Mouse (Mus musculus): Measurements from ENCODE around the gene Rasal2. TPM values are rescaled to one million over a fixed set of nuclear protein-coding genes. Genes with fewer than 3 reads are reported as not detected.
"Not testable (repeated sequence)": the region's sequence is repeated elsewhere in the genome, so short reads cannot be mapped to it uniquely, and the experiment has no call there.

Gene Rasal2
- polyA plus RNA-seq, 1 experiment from 2014 or later = 5.4 TPM

- no peak for ATAC-seq
- H3K9me3 ChIP-seq = no peaks in the 10 kb centered on the region
- no peaks in the 10 kb centered on the region for H3K4me1 ChIP-seq (replicated peaks)
- no peak overlapping the region for H3K4me2 ChIP-seq (replicated peaks)
- H3K9ac ChIP-seq = no peak overlapping the region
- no peak overlapping the region for H3K4me3 ChIP-seq (replicated peaks)
- WGBS = 82% methylated on average over 3 of the region's 3 CpGs
- H3K27ac ChIP-seq = no peak overlapping the region
- H3K27me3 ChIP-seq (replicated peaks) = no peaks in the 10 kb centered on the region
- no peaks in the 10 kb centered on the region for H3K36me3 ChIP-seq
These were observed 164.3 kb downstream of the Rasal2 start for GRCm38 (mm10) chr1:157248112-157248511.

GRCm38 (mm10) chr1:157247341-157247740, 165.1 kb downstream of the Rasal2 start:
- Histone ChIP-seq H3K4me2 (replicated peaks) (no peak overlapping the region), H3K4me3 (replicated peaks) (no peak overlapping the region), H3K9me3 (no peaks in the 10 kb centered on the region), H3K27me3 (replicated peaks) (no peaks in the 10 kb centered on the region), H3K27ac (no peak overlapping the region), H3K36me3 (no peaks in the 10 kb centered on the region), H3K9ac (no peak overlapping the region), H3K4me1 (replicated peaks) (no peaks in the 10 kb centered on the region)
- WGBS = 82% methylated on average over 3 of the region's 3 CpGs
- ATAC-seq = no peak

GRCm38 (mm10) chr1:157246779-157247178, 165.6 kb downstream of the Rasal2 start:
- Histone ChIP-seq H3K4me2 (replicated peaks) (no peak overlapping the region), H3K4me3 (replicated peaks) (no peak overlapping the region), H3K27me3 (replicated peaks) (no peaks in the 10 kb centered on the region), H3K36me3 (no peaks in the 10 kb centered on the region), H3K27ac (no peak overlapping the region), H3K9me3 (no peaks in the 10 kb centered on the region), H3K9ac (no peak overlapping the region), H3K4me1 (replicated peaks) (no peaks in the 10 kb centered on the region)
- ATAC-seq = no peak
- WGBS = 76% methylated on average over 1 of the region's 1 CpGs

DNA sequence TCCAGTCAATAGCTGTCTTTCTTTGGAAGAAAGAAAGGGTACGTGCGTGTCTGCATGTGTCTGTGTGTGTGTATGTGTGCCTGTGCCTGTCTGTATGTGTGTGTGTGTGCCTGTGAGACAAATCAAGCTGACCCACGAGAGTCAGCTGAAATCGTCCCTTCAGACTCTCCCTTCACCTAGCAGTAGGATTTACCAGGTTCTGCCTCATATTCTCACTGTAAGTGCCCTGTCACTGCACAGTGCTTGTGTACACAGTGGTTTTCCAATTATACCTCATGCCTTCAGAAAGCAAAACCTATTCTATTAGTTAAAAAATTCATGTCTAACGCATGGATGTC, 168.0 kb downstream of the Rasal2 start:
- Histone ChIP-seq H3K9me3 (no peaks in the 10 kb centered on the region), H3K9ac (no peak overlapping the region), H3K36me3 (no peaks in the 10 kb centered on the region), H3K27me3 (replicated peaks) (no peaks in the 10 kb centered on the region), H3K4me2 (replicated peaks) (no peak overlapping the region), H3K4me1 (replicated peaks) (no peaks in the 10 kb centered on the region), H3K27ac (no peak overlapping the region), H3K4me3 (replicated peaks) (no peak overlapping the region)
- no peak for ATAC-seq
- 50% methylated on average over 5 of the region's 5 CpGs for WGBS

GRCm38 (mm10) chr1:157243576-157244452, 168.6 kb downstream of the Rasal2 start:
- no peak for ATAC-seq

GRCm38 (mm10) chr1:157239687-157240086, 172.7 kb downstream of the Rasal2 start:
- Histone ChIP-seq H3K27ac (no peak overlapping the region), H3K4me1 (replicated peaks) (no peaks in the 10 kb centered on the region), H3K4me3 (replicated peaks) (no peak overlapping the region), H3K9ac (no peak overlapping the region), H3K4me2 (replicated peaks) (no peak overlapping the region), H3K27me3 (replicated peaks) (no peaks in the 10 kb centered on the region), H3K36me3 (no peaks in the 10 kb centered on the region), H3K9me3 (no peaks in the 10 kb centered on the region)
- no peak for ATAC-seq
- WGBS = 91% methylated on average over 1 of the region's 1 CpGs

More at GRCm38 (mm10) chr1:157243576-157244452, 168.6 kb downstream of the Rasal2 start:
- Histone ChIP-seq H3K9me3 (no peaks in the 10 kb centered on the region), H3K27me3 (replicated peaks) (no peaks in the 10 kb centered on the region), H3K36me3 (no peaks in the 10 kb centered on the region), H3K4me3 (replicated peaks) (no peak overlapping the region), H3K4me1 (replicated peaks) (no peaks in the 10 kb centered on the region), H3K27ac (no peak overlapping the region), H3K4me2 (replicated peaks) (no peak overlapping the region), H3K9ac (no peak overlapping the region)
- WGBS = 63% methylated on average over 7 of the region's 7 CpGs

DNA sequence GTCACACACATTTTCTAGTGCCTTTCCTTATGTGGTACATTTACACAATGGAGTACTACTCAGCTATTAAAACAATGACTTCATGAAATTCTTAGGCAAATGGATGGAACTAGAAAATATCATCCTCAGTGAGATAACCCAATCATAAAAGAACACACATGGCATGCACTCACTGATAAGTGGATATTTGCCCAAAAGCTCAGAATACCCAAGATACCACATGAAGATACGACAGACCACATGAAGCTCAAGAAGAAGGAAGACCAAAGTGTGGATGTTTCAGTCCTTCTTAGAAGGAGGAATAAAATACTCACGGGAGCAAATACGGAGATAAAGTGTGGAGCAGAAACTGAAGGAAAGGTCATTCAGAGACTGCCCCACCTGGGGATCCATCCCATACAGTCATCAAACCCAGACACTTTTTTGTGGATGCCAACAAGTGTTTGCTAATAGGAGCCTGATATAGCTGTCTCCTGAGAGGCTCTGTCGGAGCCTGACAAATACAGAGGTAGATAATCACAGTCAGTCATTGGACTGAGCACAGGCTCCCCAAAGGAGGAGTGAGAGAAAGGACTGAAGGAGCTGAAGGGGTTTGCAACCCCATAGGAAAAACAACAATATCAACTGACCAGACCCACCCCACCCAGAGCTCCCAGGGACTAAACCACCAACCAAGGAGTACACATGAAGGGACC, 175.6 kb downstream of the Rasal2 start:
- H3K36me3 ChIP-seq; H3K27me3 ChIP-seq (replicated peaks); H3K4me2 ChIP-seq (replicated peaks); H3K27ac ChIP-seq; ATAC-seq; H3K4me1 ChIP-seq (replicated peaks); H3K9me3 ChIP-seq; H3K9ac ChIP-seq; H3K4me3 ChIP-seq (replicated peaks): not testable (repeated sequence)
- 94% methylated on average over 4 of the region's 4 CpGs for WGBS

DNA sequence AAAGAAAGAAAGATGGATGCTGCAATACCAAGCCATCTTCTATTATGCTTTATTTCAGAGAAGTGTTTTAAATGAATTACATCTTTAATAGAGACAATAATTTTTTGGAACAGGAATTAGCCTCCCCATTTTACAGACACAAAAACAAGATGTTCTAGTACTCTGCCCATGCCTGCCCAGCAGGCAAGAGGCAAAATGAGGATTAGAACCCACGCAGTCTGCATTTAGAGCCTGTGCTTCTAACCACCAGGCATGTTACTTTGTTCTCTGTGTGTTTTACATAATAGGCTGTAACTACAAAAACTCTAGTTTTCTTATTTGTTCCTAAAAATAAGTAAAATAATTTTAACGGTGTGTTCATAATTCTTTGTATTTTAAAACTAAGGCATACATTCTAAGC, 178.9 kb downstream of the Rasal2 start:
- ATAC-seq = no peak
- Histone ChIP-seq H3K9me3 (no peaks in the 10 kb centered on the region), H3K27me3 (replicated peaks) (no peaks in the 10 kb centered on the region), H3K27ac (no peak overlapping the region), H3K36me3 (no peaks in the 10 kb centered on the region), H3K4me3 (replicated peaks) (no peak overlapping the region), H3K9ac (no peak overlapping the region), H3K4me2 (replicated peaks) (no peak overlapping the region), H3K4me1 (replicated peaks) (no peaks in the 10 kb centered on the region)
- WGBS = 83% methylated on average over 2 of the region's 2 CpGs

GRCm38 (mm10) chr1:157232372-157232771, 180.0 kb downstream of the Rasal2 start:
- WGBS = 62% methylated on average over 4 of the region's 4 CpGs
- Histone ChIP-seq H3K9ac (no peak overlapping the region), H3K9me3 (no peaks in the 10 kb centered on the region), H3K27ac (no peak overlapping the region), H3K27me3 (replicated peaks) (no peaks in the 10 kb centered on the region), H3K36me3 (no peaks in the 10 kb centered on the region), H3K4me2 (replicated peaks) (no peak overlapping the region), H3K4me1 (replicated peaks) (no peaks in the 10 kb centered on the region), H3K4me3 (replicated peaks) (no peak overlapping the region)
- no peak for ATAC-seq

GRCm38 (mm10) chr1:157231016-157231415, 181.4 kb downstream of the Rasal2 start:
- WGBS = 20% methylated on average over 8 of the region's 8 CpGs
- no peak overlapping the region for H3K4me2 ChIP-seq (replicated peaks)
- no peak overlapping the region for H3K27ac ChIP-seq
- no peaks in the 10 kb centered on the region for H3K36me3 ChIP-seq
- no peaks in the 10 kb centered on the region for H3K4me1 ChIP-seq (replicated peaks)
- H3K9me3 ChIP-seq = no peaks in the 10 kb centered on the region
- no peaks in the 10 kb centered on the region for H3K27me3 ChIP-seq (replicated peaks)
- H3K4me3 ChIP-seq (replicated peaks) = no peak overlapping the region
- ATAC-seq = no peak
- no peak overlapping the region for H3K9ac ChIP-seq

DNA sequence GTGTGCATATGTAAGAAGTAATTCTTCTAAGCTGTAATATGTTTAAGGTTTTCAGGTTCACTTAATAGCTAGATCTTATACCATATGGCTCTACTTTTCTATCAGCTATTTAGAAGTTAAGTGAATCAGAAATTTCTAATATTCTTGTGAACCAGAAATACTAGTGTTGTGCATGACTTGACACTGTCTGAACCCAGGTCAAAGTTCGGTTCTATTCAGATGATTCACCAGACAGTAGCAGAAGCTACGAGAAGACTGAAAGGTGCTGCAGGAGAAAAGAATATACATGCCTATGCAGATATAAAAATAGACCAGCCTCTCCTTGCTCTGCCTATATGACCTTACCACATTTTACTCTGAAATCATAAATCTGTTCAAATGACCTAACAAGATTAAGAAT, 182.0 kb downstream of the Rasal2 start:
- Histone ChIP-seq H3K27ac (no peak overlapping the region), H3K9me3 (no peaks in the 10 kb centered on the region), H3K4me3 (replicated peaks) (no peak overlapping the region), H3K36me3 (no peaks in the 10 kb centered on the region), H3K4me1 (replicated peaks) (no peaks in the 10 kb centered on the region), H3K9ac (no peak overlapping the region), H3K4me2 (replicated peaks) (no peak overlapping the region), H3K27me3 (replicated peaks) (no peaks in the 10 kb centered on the region)
- WGBS = 70% methylated on average over 2 of the region's 2 CpGs
- ATAC-seq = no peak

- no peaks in the 10 kb centered on the region for H3K36me3 ChIP-seq
- H3K4me2 ChIP-seq (replicated peaks) = no peak overlapping the region
- H3K4me1 ChIP-seq (replicated peaks) = no peaks in the 10 kb centered on the region
- no peak for ATAC-seq
- H3K27ac ChIP-seq = no peak overlapping the region
- H3K4me3 ChIP-seq (replicated peaks) = no peak overlapping the region
- 91% methylated on average over 6 of the region's 6 CpGs for WGBS
- no peaks in the 10 kb centered on the region for H3K27me3 ChIP-seq (replicated peaks)
- no peak overlapping the region for H3K9ac ChIP-seq
- H3K9me3 ChIP-seq = no peaks in the 10 kb centered on the region
These were observed 187.4 kb downstream of the Rasal2 start for GRCm38 (mm10) chr1:157225013-157225412.

GRCm38 (mm10) chr1:157220910-157221309, 191.5 kb downstream of the Rasal2 start:
- WGBS = 83% methylated on average over 3 of the region's 3 CpGs
- ATAC-seq = no peak
- no peak overlapping the region for H3K4me2 ChIP-seq (replicated peaks)

More at GRCm38 (mm10) chr1:157220910-157221309, 191.5 kb downstream of the Rasal2 start:
- H3K27me3 ChIP-seq (replicated peaks) = no peaks in the 10 kb centered on the region
- no peak overlapping the region for H3K9ac ChIP-seq
- no peaks in the 10 kb centered on the region for H3K36me3 ChIP-seq
- H3K27ac ChIP-seq = no peak overlapping the region
- H3K4me3 ChIP-seq (replicated peaks) = no peak overlapping the region
- no peaks in the 10 kb centered on the region for H3K9me3 ChIP-seq
- no peaks in the 10 kb centered on the region for H3K4me1 ChIP-seq (replicated peaks)
